Mouse (Mus musculus) embryonic facial prominence, embryonic 14.5 days (tissue): ENCODE results near the gene Shroom3. TPM values are rescaled to one million over a fixed set of nuclear protein-coding genes. Genes with fewer than 3 reads are reported as not detected.

Source experiments
- ATAC-seq: fragments of 200-750 bp; cut with Nextera tagmentation; 2 replicates; pipeline ENCODE4 v1.8.0; 2017; ENCODE audit warnings: low read depth, moderate number of reproducible peaks, moderate TSS enrichment
- DNase-seq: peaks from one replicate; pipeline ENCODE4 v3.0.0-alpha.2; 2015; ENCODE audit warnings: low spot score
- H3K27ac ChIP-seq: fragments of 300-500 bp; sonication (generic); replicated peaks from 2 replicates; pipeline ENCODE4 v1.5.1; 2014; ENCODE audit warnings: low read depth, mild to moderate bottlenecking, low read length, moderate library complexity
- H3K27me3 ChIP-seq: fragments of 300-500 bp; sonication (generic); replicated peaks from 2 replicates; pipeline ENCODE4 v1.6.1; 2014; ENCODE audit warnings: low read length; ENCODE audit not compliant: control insufficient read depth, insufficient read depth
- H3K36me3 ChIP-seq: fragments of 300-500 bp; sonication (generic); 2 replicates; pipeline ENCODE4 v1.6.1; 2014; ENCODE audit warnings: low read length, mixed read lengths; ENCODE audit not compliant: control insufficient read depth, insufficient read depth
- H3K4me1 ChIP-seq: fragments of 300-500 bp; sonication (generic); 2 replicates; pipeline ENCODE4 v1.6.1; 2014; ENCODE audit warnings: antibody characterized with exemption, low read length; ENCODE audit not compliant: control insufficient read depth, insufficient read depth
- H3K4me2 ChIP-seq: fragments of 300-500 bp; sonication (generic); 2 replicates; pipeline ENCODE4 v1.6.1; 2014; ENCODE audit warnings: low read depth, mild to moderate bottlenecking, low read length, moderate library complexity, mixed read lengths
- H3K4me3 ChIP-seq: fragments of 300-500 bp; sonication (generic); 2 replicates; pipeline ENCODE4 v1.5.1; 2014; ENCODE audit warnings: low read depth, mild to moderate bottlenecking, low read length
- H3K9ac ChIP-seq: fragments of 300-500 bp; sonication (generic); 2 replicates; pipeline ENCODE4 v1.6.1; 2014; ENCODE audit warnings: low read depth, mild to moderate bottlenecking, low read length, moderate library complexity, mixed read lengths
- H3K9me3 ChIP-seq: fragments of 300-500 bp; sonication (generic); 2 replicates; pipeline ENCODE4 v1.6.1; 2016; ENCODE audit warnings: low read length; ENCODE audit not compliant: control insufficient read depth
- WGBS: fragments of 180-500 bp; shearing (Covaris S2); extraction: QIAGEN DNeasy Blood & Tissue Kit; methylation state at CpG from one replicate; pipeline ENCODE4 v1.1.7; 2014; 5-methylcytosine and 5-hydroxymethylcytosine counted together
- polyA plus RNA-seq: library from polyadenylated mRNA; unstranded; fragments of >200 nt; fragmentation: Nextera tagmentation; extraction: Ambion mirVana; gene quantifications from 2 replicates; pipeline ENCODE4 v1.2.1, GENCODE M21; 2014

Shroom3 gene
- polyA plus RNA-seq, 1 experiment from 2014 or later = 3.4 TPM

DNA sequence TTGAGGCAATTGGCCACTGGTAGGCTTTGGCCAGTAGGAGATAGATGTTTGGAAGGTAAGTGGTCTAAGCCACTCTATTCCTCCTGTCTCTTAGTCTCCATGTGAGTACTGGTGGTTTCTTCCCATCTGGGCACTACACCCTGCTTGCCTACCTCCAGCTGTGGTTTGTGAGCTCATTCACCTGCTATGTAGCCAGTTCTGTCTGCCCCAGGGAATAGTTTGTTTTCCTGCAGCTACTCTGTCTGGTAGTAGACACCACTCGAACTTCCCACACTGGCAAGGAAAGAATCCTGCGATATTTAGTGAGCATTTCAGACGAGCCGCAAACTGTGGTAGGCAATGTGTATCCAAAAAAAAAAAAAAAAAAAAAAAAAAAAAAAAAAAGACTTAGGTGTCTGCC lies 68.3 kb downstream of the Shroom3 start:
- H3K36me3 ChIP-seq = no peaks in the 10 kb centered on the region
- no peaks in the 10 kb centered on the region for H3K4me1 ChIP-seq
- DNase-seq = no peak
- no peak overlapping the region for H3K4me3 ChIP-seq
- no peaks in the 10 kb centered on the region for H3K9me3 ChIP-seq
- WGBS = 80% methylated on average over 4 of the region's 4 CpGs
- no peaks in the 10 kb centered on the region for H3K27me3 ChIP-seq
- ATAC-seq = no peak
- no peak overlapping the region for H3K27ac ChIP-seq
- no peak overlapping the region for H3K4me2 ChIP-seq
- no peak overlapping the region for H3K9ac ChIP-seq

DNA sequence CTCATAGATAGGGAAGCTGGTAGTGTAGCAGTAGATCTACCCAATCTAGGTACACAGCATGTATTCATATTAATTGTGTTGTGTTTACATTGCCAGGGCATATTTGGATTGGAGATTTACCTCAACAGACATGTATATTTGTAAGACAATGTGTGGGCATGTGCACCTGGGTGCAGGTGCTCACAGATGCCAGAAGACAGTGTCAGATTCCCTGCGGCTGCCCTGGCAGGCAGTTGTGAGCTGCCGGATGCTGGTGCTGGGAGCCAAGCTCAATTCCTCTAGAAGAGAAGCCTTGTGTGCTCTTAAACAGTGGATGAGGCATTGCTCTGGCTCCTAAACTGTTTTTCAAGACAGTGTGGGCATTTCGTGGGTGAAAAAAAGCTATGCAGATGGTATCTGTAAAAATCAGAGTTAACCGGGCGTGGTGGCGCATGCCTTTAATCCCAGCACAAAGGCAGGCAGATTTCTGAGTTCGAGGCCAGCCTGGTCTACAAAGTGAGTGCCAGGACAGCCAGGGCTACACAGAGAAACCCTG lies 72.1 kb downstream of the Shroom3 start:
- H3K4me2 ChIP-seq = no peak overlapping the region
- no peaks in the 10 kb centered on the region for H3K9me3 ChIP-seq
- H3K4me1 ChIP-seq = no peaks in the 10 kb centered on the region
- no peaks in the 10 kb centered on the region for H3K36me3 ChIP-seq
- ATAC-seq = no peak
- no peak overlapping the region for H3K27ac ChIP-seq
- no peak overlapping the region for H3K4me3 ChIP-seq
- no peaks in the 10 kb centered on the region for H3K27me3 ChIP-seq
- no peak for DNase-seq
- no peak overlapping the region for H3K9ac ChIP-seq
- 80% methylated on average over 7 of the region's 7 CpGs for WGBS

DNA sequence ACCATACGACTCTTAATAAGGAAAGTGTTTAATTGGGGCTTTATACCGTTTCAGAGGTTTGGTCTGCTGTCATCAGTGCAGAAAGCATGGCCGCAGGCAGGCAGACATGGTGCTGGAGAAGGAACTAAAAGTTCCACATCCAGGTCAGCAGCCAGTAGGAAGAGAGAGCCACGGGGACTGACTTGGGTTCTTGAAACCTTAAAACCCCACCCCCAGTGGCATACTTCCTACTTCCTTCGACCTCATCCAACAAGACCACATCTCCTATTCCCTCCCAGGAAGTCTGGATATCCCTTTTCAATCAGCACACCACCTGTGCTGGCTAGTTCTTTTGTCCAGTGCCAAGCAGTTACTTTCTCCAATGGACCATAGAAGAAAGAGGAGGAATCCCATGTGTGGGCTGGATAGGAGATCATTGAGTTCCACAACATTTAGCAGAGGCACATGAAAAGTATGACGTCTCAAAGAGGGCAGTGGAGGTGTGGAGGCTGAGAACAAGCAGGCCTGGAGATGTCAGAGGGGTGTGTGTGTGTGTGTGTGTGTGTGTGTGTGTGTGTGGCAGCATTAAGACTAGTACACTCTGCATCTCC lies 76.0 kb downstream of the Shroom3 start:
- WGBS = 77% methylated on average over 6 of the region's 6 CpGs
- Histone ChIP-seq H3K9ac (no peak overlapping the region), H3K27ac (no peak overlapping the region), H3K27me3 (no peaks in the 10 kb centered on the region), H3K4me2 (no peak overlapping the region), H3K4me1 (0 out of 2 replicates have a peak, but pooled peaks cover 4% of the 10 kb centered on the region), H3K9me3 (no peaks in the 10 kb centered on the region), H3K36me3 (no peaks in the 10 kb centered on the region), H3K4me3 (no peak overlapping the region)
- DNase-seq (no peak), ATAC-seq (no peak)

DNA sequence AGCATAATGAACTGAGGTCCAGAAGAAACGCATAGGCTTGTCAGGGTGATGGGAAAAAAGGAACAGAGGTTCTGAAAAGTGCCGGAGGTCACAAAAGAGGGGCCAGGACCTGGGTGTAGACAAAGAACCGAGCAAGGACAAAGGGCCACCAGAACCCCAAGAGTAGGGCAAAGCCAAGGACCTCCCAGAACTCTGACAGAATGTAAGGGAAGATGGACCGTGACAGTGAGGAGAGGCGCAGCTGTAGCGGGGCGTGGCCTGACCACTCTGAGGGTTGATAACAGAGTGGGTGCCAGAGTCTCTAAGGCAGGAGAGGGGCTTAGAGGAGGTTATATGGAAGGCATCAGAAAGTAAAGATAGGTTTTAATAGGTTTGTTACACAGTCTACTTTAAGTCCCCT lies 77.3 kb downstream of the Shroom3 start:
- Histone ChIP-seq H3K27me3 (no peaks in the 10 kb centered on the region), H3K36me3 (no peaks in the 10 kb centered on the region), H3K4me3 (no peak overlapping the region), H3K4me2 (no peak overlapping the region), H3K9ac (no peak overlapping the region), H3K27ac (no peak overlapping the region), H3K9me3 (no peaks in the 10 kb centered on the region), H3K4me1 (0 out of 2 replicates have a peak, but pooled peaks cover 4% of the 10 kb centered on the region)
- ATAC-seq (no peak), DNase-seq (no peak)
- WGBS = 88% methylated on average over 7 of the region's 7 CpGs

DNA sequence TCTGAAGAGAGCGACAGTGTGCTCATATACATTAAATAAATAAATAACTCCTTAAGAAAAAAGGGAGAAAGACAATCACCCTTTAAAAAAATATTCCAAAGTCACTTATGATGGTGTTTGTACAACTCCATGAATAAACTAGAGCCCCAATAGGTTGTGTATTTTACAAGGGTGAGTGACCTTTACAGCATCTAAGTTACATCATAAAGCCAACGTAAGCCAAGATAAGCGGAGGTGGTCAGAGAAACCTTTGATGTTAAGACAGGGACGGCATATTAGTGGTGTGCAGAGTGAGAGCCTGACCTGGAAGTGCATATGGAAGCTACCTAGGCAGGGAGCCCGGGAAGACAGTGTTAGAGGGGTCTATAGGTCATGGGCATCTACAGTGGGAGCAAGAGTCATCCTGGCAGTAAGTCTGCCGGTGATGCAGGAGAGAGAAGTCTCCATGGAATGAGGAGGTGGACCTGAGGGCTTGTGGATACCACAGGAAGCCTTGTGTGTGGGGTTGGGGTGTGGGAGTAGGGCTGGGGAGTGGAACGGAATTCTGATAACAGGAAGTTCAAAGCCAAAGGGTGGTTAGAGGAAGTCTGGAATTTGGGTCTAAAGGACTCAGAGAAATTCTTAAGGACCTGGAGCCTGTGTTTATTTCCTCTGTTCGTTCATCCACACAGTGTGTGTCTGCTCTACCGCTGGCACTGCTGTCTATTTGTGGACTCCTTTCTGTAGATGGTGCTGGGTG lies 78.5 kb downstream of the Shroom3 start:
- ATAC-seq (no peak), DNase-seq (no peak)
- Histone ChIP-seq H3K27me3 (no peaks in the 10 kb centered on the region), H3K9me3 (no peaks in the 10 kb centered on the region), H3K4me3 (no peak overlapping the region), H3K4me2 (no peak overlapping the region), H3K27ac (no peak overlapping the region), H3K36me3 (no peaks in the 10 kb centered on the region), H3K4me1 (0 out of 2 replicates have a peak, but pooled peaks cover 4% of the 10 kb centered on the region), H3K9ac (no peak overlapping the region)
- WGBS = 77% methylated on average over 9 of the region's 9 CpGs

DNA sequence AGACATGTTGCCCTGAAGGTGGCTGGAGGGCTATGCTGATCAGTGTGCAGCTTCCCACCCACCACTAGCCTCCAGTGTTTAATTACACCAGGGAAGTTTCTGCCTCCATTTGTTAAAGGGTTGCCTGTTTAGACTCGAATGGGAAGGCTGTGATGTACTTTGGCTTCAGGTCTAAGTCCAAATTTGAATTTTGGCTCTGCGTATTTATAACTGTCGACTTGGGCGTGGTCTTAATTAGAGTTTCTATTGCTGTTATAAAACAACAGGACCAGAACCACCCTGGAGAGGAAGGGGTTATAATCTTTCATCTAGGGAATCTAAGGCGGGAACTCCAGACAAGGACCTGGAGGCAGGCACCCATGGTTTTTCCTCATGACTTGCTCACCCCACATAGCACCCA lies 79.2 kb downstream of the Shroom3 start:
- Histone ChIP-seq H3K9me3 (no peaks in the 10 kb centered on the region), H3K27ac (no peak overlapping the region), H3K9ac (no peak overlapping the region), H3K4me1 (0 out of 2 replicates have a peak, but pooled peaks cover 4% of the 10 kb centered on the region), H3K27me3 (no peaks in the 10 kb centered on the region), H3K4me3 (no peak overlapping the region), H3K36me3 (no peaks in the 10 kb centered on the region), H3K4me2 (no peak overlapping the region)
- DNase-seq = no peak
- ATAC-seq = no peak
- WGBS = 91% methylated on average over 5 of the region's 5 CpGs

DNA sequence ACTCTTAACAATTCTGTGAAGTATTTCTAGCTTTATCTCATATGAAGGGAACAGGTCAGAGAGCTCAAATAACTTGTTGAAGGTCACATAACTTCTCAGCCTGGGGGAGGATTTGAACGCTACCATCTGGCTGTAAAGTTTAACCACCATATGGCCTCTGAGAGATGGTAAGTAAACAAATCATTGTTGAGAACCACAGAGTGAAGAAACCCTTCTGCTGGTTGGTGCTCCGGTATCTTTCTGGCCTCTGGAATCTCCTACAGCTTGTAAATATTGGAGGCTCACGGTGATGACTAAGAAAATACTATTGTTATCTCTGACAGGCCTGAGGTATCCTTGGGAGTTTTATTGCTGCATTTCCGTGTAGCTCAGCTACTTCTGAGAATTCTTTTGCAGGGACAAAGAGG lies 80.3 kb downstream of the Shroom3 start:
- Histone ChIP-seq H3K9me3 (no peaks in the 10 kb centered on the region), H3K27ac (no peak overlapping the region), H3K4me2 (no peak overlapping the region), H3K27me3 (no peaks in the 10 kb centered on the region), H3K9ac (no peak overlapping the region), H3K4me1 (0 out of 2 replicates have a peak, but pooled peaks cover 4% of the 10 kb centered on the region), H3K36me3 (no peaks in the 10 kb centered on the region), H3K4me3 (no peak overlapping the region)
- DNase-seq (no peak), ATAC-seq (no peak)
- 19% methylated on average over 4 of the region's 4 CpGs for WGBS

DNA sequence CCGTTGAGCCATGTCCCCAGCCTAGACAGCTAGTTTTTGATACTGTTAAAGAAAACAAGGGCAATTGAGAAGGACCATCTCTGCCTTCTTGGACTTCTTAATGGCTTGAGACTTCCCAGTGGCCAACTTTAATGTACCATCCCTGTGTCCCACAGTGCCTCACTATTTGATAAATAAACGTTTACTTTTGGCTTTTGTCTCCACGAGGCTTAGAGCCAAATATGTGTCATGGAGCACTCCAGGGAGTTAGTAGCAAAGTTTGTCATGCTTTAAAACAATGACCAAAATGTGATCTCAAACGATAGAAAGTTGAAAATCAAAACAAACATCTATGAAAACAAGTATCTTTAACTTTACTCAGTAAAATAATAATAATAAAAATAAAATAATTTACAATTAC lies 83.1 kb downstream of the Shroom3 start:
- no peak overlapping the region for H3K4me2 ChIP-seq
- DNase-seq (no peak), ATAC-seq (no peak)
- no peaks in the 10 kb centered on the region for H3K27me3 ChIP-seq
- no peak overlapping the region for H3K27ac ChIP-seq
- no peak overlapping the region for H3K4me3 ChIP-seq
- no peaks in the 10 kb centered on the region for H3K9me3 ChIP-seq
- WGBS = 58% methylated on average over 4 of the region's 4 CpGs
- no peaks in the 10 kb centered on the region for H3K36me3 ChIP-seq
- H3K4me1 ChIP-seq = 0 out of 2 replicates have a peak, but pooled peaks cover 4% of the 10 kb centered on the region
- H3K9ac ChIP-seq = no peak overlapping the region
